8 mouse cellular contexts compared by ENCODE assay signal in genomic region chr4:156197131-156197828, GRCm38 (mm10). TPM values are rescaled to one million over a fixed set of nuclear protein-coding genes. Genes with fewer than 3 reads are reported as not detected.
DNase-seq lines count a peak whose midpoint lies in the region; ATAC-seq and TF ChIP-seq lines count a peak whose summit lies in the region.

TSS of gene Agrn (minus strand) at chr4:156197488.

- peak; percentile 31; the same call in 1 of the 2 replicates for ATAC-seq in neutrophil, adult 5-6 weeks (ENCODE audit: extremely low read depth, insufficient number of reproducible peaks, low FRiP score, poor library complexity, severe bottlenecking)

- TF ChIP-seq CTCF in lung, adult 2 months (IDR thresholded peaks at IDR 0.05; ENCODE audit: insufficient read depth, low read length) = no peak

- H3K4me1 ChIP-seq in forebrain, embryonic 10.5 days = peaks cover 62% of the 10 kb centered on the region
- peaks cover 4% of the 10 kb centered on the region; the same call in 1 of the 2 replicates for H3K4me1 ChIP-seq in lung, adult 2 months (ENCODE audit: control insufficient read depth, insufficient read depth, low read length)

- intact Hi-C loops in heart, postnatal 14 days (cut with DNase I) = no loop called here

- TF ChIP-seq POLR2A in lung, adult 2 months (IDR thresholded peaks at IDR 0.05; ENCODE audit: borderline replicate concordance, extremely low read depth, low read depth, low read length) = peak; percentile 57; the same call in 1 of the 2 replicates

- H3K36me3 ChIP-seq in forebrain, embryonic 10.5 days (replicated peaks) = peaks cover 32% of the 10 kb centered on the region

- no peaks in the 10 kb centered on the region for H3K9me3 ChIP-seq in forebrain, embryonic 10.5 days

- peaks cover 4% of the 10 kb centered on the region for H3K27me3 ChIP-seq in forebrain, embryonic 10.5 days (ENCODE audit: poor library complexity, severe bottlenecking)

- peak within 1 kb of the TSS; percentile 96 for H3K27ac ChIP-seq in forebrain, embryonic 10.5 days

- peak; percentile 69 for DNase-seq in CD4-positive helper T cell, adult 2 months (ENCODE audit: low read depth, low spot score)
- DNase-seq in adrenal gland, postnatal 4 days (ENCODE audit: low spot score in 2 of 2) = peak; percentile 41 to 52
- no peak for DNase-seq in forebrain, embryonic 10.5 days (ENCODE audit: extremely low spot score, low spot score)
- DNase-seq in heart, postnatal 14 days = peak; percentile 80 to 86
- peak; percentile 80 to 88 for DNase-seq in kidney, postnatal 4 days
- DNase-seq in lung, adult 2 months = peak; percentile 72
- peak; percentile 43 to 53 for DNase-seq in thymus, postnatal 10 days (ENCODE audit: low spot score in 2 of 2)

- under 1% methylated on average over 51 of the region's 88 CpGs for WGBS in forebrain, embryonic 10.5 days
- WGBS in lung, adult 2 months = 2% methylated on average over 53 of the region's 88 CpGs

- H3K4me3 ChIP-seq in forebrain, embryonic 10.5 days = peak within 1 kb of the TSS; percentile 92
- H3K4me3 ChIP-seq in lung, adult 2 months (replicated peaks; ENCODE audit: extremely low read depth, low read depth, low read length) = peak within 1 kb of the TSS; percentile 84

RNA-seq across cellular contexts. Expression of gene Agrn, which starts in this region (rescaled TPM):
- total RNA-seq in adrenal gland, postnatal 4 days (2021) = 100 to 1,000 TPM in 1 of 2 experiments, 10 to 100 TPM in 1; 92.2 to 139 TPM
- 58.3 and 62.0 TPM in 2 replicates for polyA plus RNA-seq in forebrain, embryonic 10.5 days (2016; fragmentation: Nextera tagmentation; extraction: Ambion mirVana)
- 10 to 100 TPM; 71.8 to 72.6 TPM for total RNA-seq in heart, postnatal 14 days (2021)
- 190 and 214 TPM in 2 replicates for polyA plus RNA-seq in lung, adult 2 months (2012; rRNA removed)
- 7.9 and 9.8 TPM in 2 replicates for total RNA-seq in neutrophil, adult 5-6 weeks (2017)
